Mouse (Mus musculus): Measurements from ENCODE around the gene Wars. TPM values are rescaled to one million over a fixed set of nuclear protein-coding genes. Genes with fewer than 3 reads are reported as not detected.

Gene Wars
- polyA plus RNA-seq, 1 experiment from 2014 or later: 105 TPM

DNA sequence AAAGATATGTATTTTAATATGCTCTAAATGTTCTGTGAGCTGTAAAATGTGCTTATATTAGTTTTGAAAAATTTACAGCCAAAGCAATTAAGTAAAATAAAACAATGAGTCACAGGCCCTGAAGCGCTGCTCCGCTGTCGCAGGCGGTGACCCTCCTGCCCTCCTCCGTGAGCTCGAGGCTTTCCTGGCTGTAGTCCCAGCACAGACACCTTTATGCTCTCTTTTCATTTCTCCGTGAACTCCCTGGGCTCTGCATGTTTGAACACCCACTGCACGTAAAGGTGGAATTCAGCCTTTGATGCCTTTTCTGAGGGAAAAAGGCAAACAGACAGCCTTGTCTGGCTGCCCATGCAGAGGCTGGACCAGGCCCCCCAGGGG is 10.3 kb upstream of the Wars start:
- WGBS: 32% methylated on average over 8 of the region's 8 CpGs
- H3K9me3 ChIP-seq: no peaks in the 10 kb centered on the region
- H3K27me3 ChIP-seq: no peaks in the 10 kb centered on the region
- no peaks in the 10 kb centered on the region for H3K36me3 ChIP-seq
- no peak for ATAC-seq (ENCODE audit: low FRiP score, low read depth)
- peaks cover 49% of the 10 kb centered on the region for H3K4me1 ChIP-seq (replicated peaks)
- no peak overlapping the region for H3K9ac ChIP-seq
- no peak overlapping the region; the same call in 1 of the 2 replicates for H3K4me2 ChIP-seq
- H3K4me3 ChIP-seq: no peak overlapping the region
- peak overlapping the region; percentile 45 for H3K27ac ChIP-seq (replicated peaks)

- Histone ChIP-seq H3K36me3 (no peaks in the 10 kb centered on the region), H3K4me3 (no peak overlapping the region), H3K4me1 (replicated peaks) (peaks cover 45% of the 10 kb centered on the region), H3K4me2 (no peak overlapping the region; the same call in 1 of the 2 replicates), H3K9ac (no peak overlapping the region), H3K27ac (replicated peaks) (peak overlapping the region; percentile 45; the same call in 1 of the 2 replicates), H3K9me3 (no peaks in the 10 kb centered on the region), H3K27me3 (no peaks in the 10 kb centered on the region)
- peak; percentile 58 for ATAC-seq (ENCODE audit: low FRiP score, low read depth)
- 54% methylated on average over 8 of the region's 8 CpGs for WGBS
These were observed 9.8 kb upstream of the Wars start for GRCm38 (mm10) chr12:108903600-108904275.

DNA sequence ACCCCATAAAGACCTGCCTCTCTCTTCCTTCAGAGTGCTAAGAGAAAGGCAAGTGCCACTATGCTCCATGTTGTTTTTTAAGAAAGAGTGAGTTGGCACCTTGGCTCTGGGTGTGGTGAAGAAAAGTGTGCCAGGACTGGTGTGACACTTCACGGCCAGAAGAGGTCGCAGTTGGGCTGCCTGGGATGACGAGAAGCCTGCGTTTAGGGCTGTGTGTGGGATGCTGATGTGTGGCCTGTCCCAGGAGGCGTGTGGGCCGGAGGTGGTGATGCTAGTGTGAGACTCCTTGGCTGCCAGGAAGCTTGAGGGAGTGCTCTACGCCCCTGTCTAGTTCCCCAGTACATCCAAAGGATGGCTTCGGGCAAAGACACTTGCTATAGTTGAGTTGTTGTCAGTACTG is 9.0 kb upstream of the Wars start:
- Histone ChIP-seq H3K9me3 (no peaks in the 10 kb centered on the region), H3K27me3 (no peaks in the 10 kb centered on the region), H3K27ac (replicated peaks) (no peak overlapping the region), H3K4me1 (replicated peaks) (peaks cover 37% of the 10 kb centered on the region), H3K4me3 (no peak overlapping the region), H3K9ac (no peak overlapping the region), H3K4me2 (no peak overlapping the region), H3K36me3 (no peaks in the 10 kb centered on the region)
- ATAC-seq (ENCODE audit: low FRiP score, low read depth): no peak
- WGBS: 18% methylated on average over 8 of the region's 8 CpGs

- Histone ChIP-seq H3K9me3 (no peaks in the 10 kb centered on the region), H3K27me3 (no peaks in the 10 kb centered on the region), H3K4me3 (no peak overlapping the region), H3K27ac (replicated peaks) (no peak overlapping the region), H3K4me1 (replicated peaks) (peaks cover 28% of the 10 kb centered on the region), H3K36me3 (no peaks in the 10 kb centered on the region), H3K4me2 (no peak overlapping the region), H3K9ac (no peak overlapping the region)
- ATAC-seq (ENCODE audit: low FRiP score, low read depth): no peak
- 72% methylated on average over 5 of the region's 5 CpGs for WGBS
These were observed 7.4 kb upstream of the Wars start for GRCm38 (mm10) chr12:108901346-108901745.

- Histone ChIP-seq H3K27ac (replicated peaks) (no peak overlapping the region), H3K4me1 (replicated peaks) (peaks cover 25% of the 10 kb centered on the region), H3K9ac (no peak overlapping the region), H3K36me3 (no peaks in the 10 kb centered on the region), H3K9me3 (no peaks in the 10 kb centered on the region), H3K4me2 (no peak overlapping the region), H3K4me3 (no peak overlapping the region), H3K27me3 (no peaks in the 10 kb centered on the region)
- no peak for ATAC-seq (ENCODE audit: low FRiP score, low read depth)
- 73% methylated on average over 3 of the region's 3 CpGs for WGBS
These were observed 2.0 kb upstream of the Wars start for GRCm38 (mm10) chr12:108896006-108896405.

- H3K4me2 ChIP-seq: peak overlapping the region; percentile 97
- H3K27ac ChIP-seq (replicated peaks): peak overlapping the region; percentile 68
- H3K4me3 ChIP-seq: peak overlapping the region; percentile 86
- H3K27me3 ChIP-seq: no peaks in the 10 kb centered on the region
- 0% methylated on average over 7 of the region's 7 CpGs for WGBS
- ATAC-seq (ENCODE audit: low FRiP score, low read depth): no peak; the same call in 1 of the 2 replicates
- H3K36me3 ChIP-seq: peaks cover 8% of the 10 kb centered on the region; the same call in 1 of the 2 replicates
- no peaks in the 10 kb centered on the region for H3K9me3 ChIP-seq
- peak overlapping the region; percentile 69 for H3K9ac ChIP-seq
- peaks cover 25% of the 10 kb centered on the region for H3K4me1 ChIP-seq (replicated peaks)
These were observed 450 bp upstream of the Wars start for GRCm38 (mm10) chr12:108894432-108894816.

DNA sequence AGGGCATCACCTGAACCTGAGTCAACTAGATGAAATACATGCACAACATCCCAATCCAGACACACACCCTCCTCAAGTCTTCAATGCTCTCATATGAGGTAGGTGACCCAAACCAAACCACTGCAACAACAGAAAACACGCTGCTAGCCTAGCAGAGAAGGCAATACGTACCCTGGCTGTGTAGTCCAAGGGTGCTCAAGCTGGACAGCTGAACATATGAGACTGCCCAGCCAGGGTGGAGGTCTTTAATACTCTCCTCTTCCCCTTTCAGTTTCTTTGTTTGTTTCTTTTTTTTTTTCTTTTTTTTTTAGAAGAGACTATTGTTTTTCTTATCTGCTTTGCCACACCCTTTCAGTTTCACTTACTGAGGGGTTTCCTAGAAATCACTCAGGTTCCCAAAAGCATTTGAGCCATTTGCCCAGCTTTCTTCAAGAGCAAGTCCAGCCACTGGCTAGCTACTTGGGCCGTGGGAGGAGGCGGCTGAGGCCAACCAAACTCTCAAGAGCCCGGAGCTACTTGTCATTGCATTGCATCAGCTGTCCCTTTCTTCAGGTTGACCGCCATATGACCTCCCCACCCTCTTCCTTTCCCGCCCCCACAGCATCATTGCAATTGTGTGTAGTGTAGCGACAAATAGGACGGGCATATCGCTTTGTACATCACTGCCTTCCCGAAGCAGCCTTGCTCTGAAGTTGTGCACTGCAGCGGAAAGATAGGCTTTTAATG is 822 bp downstream of the Wars start, which contains the start of gene Wdr25:
Gene Wdr25 (plus strand): TSS at position 643 of the 726 bp plus-strand sequence.
- H3K36me3 ChIP-seq: peaks cover 8% of the 10 kb centered on the region; the same call in 1 of the 2 replicates
- peak within 1 kb of the TSS; percentile 97 for H3K4me2 ChIP-seq
- H3K4me3 ChIP-seq: peak within 1 kb of the TSS; percentile 86
- no peaks in the 10 kb centered on the region for H3K9me3 ChIP-seq
- no peak for ATAC-seq (ENCODE audit: low FRiP score, low read depth)
- peak within 1 kb of the TSS; percentile 68 for H3K27ac ChIP-seq (replicated peaks)
- peaks cover 25% of the 10 kb centered on the region for H3K4me1 ChIP-seq (replicated peaks)
- H3K27me3 ChIP-seq: no peaks in the 10 kb centered on the region
- 22% methylated on average over 12 of the region's 12 CpGs for WGBS
- peak within 1 kb of the TSS; percentile 75 for H3K9ac ChIP-seq

DNA sequence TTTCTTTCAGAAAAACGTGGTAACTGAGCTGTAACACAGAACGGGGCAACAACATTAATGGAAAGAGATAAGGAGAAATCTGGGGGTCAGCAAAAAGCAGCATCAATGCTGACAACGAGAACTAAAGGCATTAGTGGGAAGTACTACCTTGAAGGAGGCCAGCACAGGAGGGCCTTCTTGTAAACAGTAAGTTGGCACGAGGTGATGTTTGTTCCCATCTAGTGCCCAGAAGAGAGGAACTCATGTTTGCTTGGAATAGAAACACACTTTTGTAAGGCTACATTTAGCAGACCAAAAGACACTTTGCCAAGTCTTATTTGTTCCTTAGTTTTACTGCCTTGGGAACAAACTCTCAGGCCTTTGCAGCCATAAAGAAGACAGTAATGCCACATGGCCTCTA is 5.3 kb downstream of the Wars start:
- 68% methylated on average over 4 of the region's 4 CpGs for WGBS
- H3K4me2 ChIP-seq: no peak overlapping the region
- H3K36me3 ChIP-seq: peaks cover 45% of the 10 kb centered on the region
- H3K27ac ChIP-seq (replicated peaks): no peak overlapping the region
- H3K4me3 ChIP-seq: no peak overlapping the region
- no peaks in the 10 kb centered on the region for H3K27me3 ChIP-seq
- no peak overlapping the region for H3K9ac ChIP-seq
- H3K9me3 ChIP-seq: no peaks in the 10 kb centered on the region
- H3K4me1 ChIP-seq (replicated peaks): peaks cover 15% of the 10 kb centered on the region
- ATAC-seq (ENCODE audit: low FRiP score, low read depth): no peak

GRCm38 (mm10) chr12:108887077-108887476 is 6.9 kb downstream of the Wars start:
- peaks cover 57% of the 10 kb centered on the region for H3K36me3 ChIP-seq
- WGBS: 92% methylated on average over 4 of the region's 4 CpGs

GRCm38 (mm10) chr12:108885906-108886305 is 8.1 kb downstream of the Wars start:
- Histone ChIP-seq H3K9ac (no peak overlapping the region), H3K36me3 (peaks cover 66% of the 10 kb centered on the region), H3K4me2 (no peak overlapping the region), H3K27me3 (no peaks in the 10 kb centered on the region), H3K27ac (replicated peaks) (no peak overlapping the region), H3K4me3 (no peak overlapping the region), H3K9me3 (no peaks in the 10 kb centered on the region), H3K4me1 (replicated peaks) (no peaks in the 10 kb centered on the region)
- 93% methylated on average over 1 of the region's 1 CpGs for WGBS
- ATAC-seq (ENCODE audit: low FRiP score, low read depth): no peak

More at GRCm38 (mm10) chr12:108887077-108887476, 6.9 kb downstream of the Wars start:
- peaks cover under 1% of the 10 kb centered on the region; the same call in 1 of the 2 replicates for H3K4me1 ChIP-seq (replicated peaks)
- no peaks in the 10 kb centered on the region for H3K27me3 ChIP-seq
- H3K27ac ChIP-seq (replicated peaks): no peak overlapping the region
- no peak overlapping the region for H3K4me3 ChIP-seq
- H3K4me2 ChIP-seq: no peak overlapping the region
- no peak overlapping the region for H3K9ac ChIP-seq
- H3K9me3 ChIP-seq: no peaks in the 10 kb centered on the region
- ATAC-seq (ENCODE audit: low FRiP score, low read depth): no peak

DNA sequence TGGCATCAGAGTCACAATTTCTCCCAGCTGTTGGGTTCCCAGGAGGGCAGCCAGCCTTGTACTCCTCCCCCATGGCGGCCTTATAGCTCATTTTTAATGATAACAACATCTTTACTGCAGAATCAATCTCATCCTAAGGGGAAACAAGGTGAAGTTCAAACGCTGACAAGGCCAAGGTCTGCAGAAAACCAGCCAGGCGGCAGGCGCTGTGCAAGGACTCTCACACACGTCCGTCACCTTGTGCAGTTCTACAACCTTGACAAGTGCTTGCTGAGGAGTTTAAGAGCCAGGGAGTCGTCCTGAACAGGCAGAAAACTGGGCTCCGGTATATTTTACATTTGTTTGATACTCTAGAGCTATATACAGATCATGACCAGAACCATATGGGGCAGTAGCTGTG is 11.2 kb downstream of the Wars start:
- Histone ChIP-seq H3K27me3 (no peaks in the 10 kb centered on the region), H3K27ac (replicated peaks) (no peak overlapping the region), H3K36me3 (peaks cover 77% of the 10 kb centered on the region), H3K4me2 (no peak overlapping the region), H3K9me3 (no peaks in the 10 kb centered on the region), H3K9ac (no peak overlapping the region), H3K4me3 (no peak overlapping the region), H3K4me1 (replicated peaks) (no peaks in the 10 kb centered on the region)
- 93% methylated on average over 8 of the region's 8 CpGs for WGBS
- ATAC-seq (ENCODE audit: low FRiP score, low read depth): no peak

DNA sequence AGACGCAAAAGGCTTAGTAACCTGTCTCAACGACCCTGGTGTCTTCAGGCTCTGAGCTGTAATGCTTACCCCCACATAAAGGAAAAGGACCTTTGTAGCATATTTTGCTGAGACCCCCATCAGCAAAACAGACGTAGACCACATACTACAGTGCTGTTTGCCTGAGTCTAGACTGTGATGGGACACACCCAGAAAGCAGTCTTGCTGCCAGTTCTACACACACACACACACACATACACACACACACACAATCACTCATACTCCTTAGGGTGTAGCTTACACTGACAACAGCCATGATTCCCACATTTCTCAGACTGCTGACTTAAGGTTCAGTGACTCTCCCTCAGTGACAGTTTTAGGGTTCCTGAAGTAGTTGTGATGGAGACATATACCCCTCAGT is 12.8 kb downstream of the Wars start:
- no peak overlapping the region for H3K4me3 ChIP-seq
- no peaks in the 10 kb centered on the region for H3K9me3 ChIP-seq
- H3K4me1 ChIP-seq (replicated peaks): no peaks in the 10 kb centered on the region
- no peak overlapping the region for H3K4me2 ChIP-seq
- no peak overlapping the region for H3K27ac ChIP-seq (replicated peaks)
- peaks cover 63% of the 10 kb centered on the region for H3K36me3 ChIP-seq
- no peak overlapping the region for H3K9ac ChIP-seq
- no peaks in the 10 kb centered on the region for H3K27me3 ChIP-seq
- no peak for ATAC-seq (ENCODE audit: low FRiP score, low read depth)
- 93% methylated on average over 3 of the region's 3 CpGs for WGBS
